Mouse (Mus musculus): ENCODE results near the gene Klhdc4.

Klhdc4 gene

GRCm38 (mm10) chr8:121829048-121829776 is at the start of gene Klhdc4:
Klhdc4 (minus strand) TSS chr8:121829569.
- DNase-seq (ENCODE audit: low read depth, low spot score), result peak; percentile 93

- DNase-seq (ENCODE audit: low read depth, low spot score), result no peak
These were observed 48.6 kb upstream of the Klhdc4 start for GRCm38 (mm10) chr8:121877828-121878480.

- no peak for DNase-seq (ENCODE audit: low read depth, low spot score)
These were observed 47.8 kb upstream of the Klhdc4 start for GRCm38 (mm10) chr8:121877212-121877611.

- no peak for DNase-seq (ENCODE audit: low read depth, low spot score)
These were observed 46.1 kb upstream of the Klhdc4 start for GRCm38 (mm10) chr8:121875517-121875916.

- DNase-seq (ENCODE audit: low read depth, low spot score), result no peak
These were observed 45.7 kb upstream of the Klhdc4 start for GRCm38 (mm10) chr8:121875045-121875444.

- DNase-seq (ENCODE audit: low read depth, low spot score), result peak; percentile 30
These were observed 44.7 kb upstream of the Klhdc4 start for GRCm38 (mm10) chr8:121874031-121874430.

GRCm38 (mm10) chr8:121871833-121872440 is 42.6 kb upstream of the Klhdc4 start:
- no peak for DNase-seq (ENCODE audit: low read depth, low spot score)

GRCm38 (mm10) chr8:121870190-121870589 is 40.8 kb upstream of the Klhdc4 start:
- no peak for DNase-seq (ENCODE audit: low read depth, low spot score)

- DNase-seq (ENCODE audit: low read depth, low spot score), result no peak
These were observed 39.5 kb upstream of the Klhdc4 start for GRCm38 (mm10) chr8:121868896-121869295.

GRCm38 (mm10) chr8:121868196-121868595 is 38.8 kb upstream of the Klhdc4 start:
- no peak for DNase-seq (ENCODE audit: low read depth, low spot score)

- no peak for DNase-seq (ENCODE audit: low read depth, low spot score)
These were observed 36.0 kb upstream of the Klhdc4 start for GRCm38 (mm10) chr8:121865356-121865755.

GRCm38 (mm10) chr8:121861806-121862548 is 32.6 kb upstream of the Klhdc4 start:
- no peak for DNase-seq (ENCODE audit: low read depth, low spot score)

- no peak for DNase-seq (ENCODE audit: low read depth, low spot score)
These were observed 31.9 kb upstream of the Klhdc4 start for GRCm38 (mm10) chr8:121861276-121861675.

GRCm38 (mm10) chr8:121857747-121858146 is 28.4 kb upstream of the Klhdc4 start:
- DNase-seq (ENCODE audit: low read depth, low spot score), result no peak

- DNase-seq (ENCODE audit: low read depth, low spot score), result no peak
These were observed 28.0 kb upstream of the Klhdc4 start for GRCm38 (mm10) chr8:121857331-121857730.

GRCm38 (mm10) chr8:121856071-121856746 is 26.8 kb upstream of the Klhdc4 start:
- DNase-seq (ENCODE audit: low read depth, low spot score), result no peak

GRCm38 (mm10) chr8:121853586-121853985 is 24.2 kb upstream of the Klhdc4 start:
- no peak for DNase-seq (ENCODE audit: low read depth, low spot score)

- peak; percentile 77 for DNase-seq (ENCODE audit: low read depth, low spot score)
These were observed 23.1 kb upstream of the Klhdc4 start for GRCm38 (mm10) chr8:121852464-121852863.

- peak; percentile 13 for DNase-seq (ENCODE audit: low read depth, low spot score)
These were observed 22.3 kb upstream of the Klhdc4 start for GRCm38 (mm10) chr8:121851716-121852115.

GRCm38 (mm10) chr8:121850821-121851470 is 21.6 kb upstream of the Klhdc4 start:
- peak; percentile 95 for DNase-seq (ENCODE audit: low read depth, low spot score)

GRCm38 (mm10) chr8:121850436-121850820 is 21.1 kb upstream of the Klhdc4 start:
- DNase-seq (ENCODE audit: low read depth, low spot score), result no peak
